Mouse (Mus musculus) small intestine, adult 2 months (tissue): ENCODE results near the gene Tchp.

Source experiments
- CTCF ChIP-seq: fragments of 200-500 bp; IDR thresholded peaks from 2 replicates; pipeline ENCODE4 v1.5.1; 2012; ENCODE audit warnings: low read depth, mild to moderate bottlenecking, control low read depth, inconsistent platforms, low read length, moderate library complexity, mixed read lengths; ENCODE audit not compliant: insufficient replicate concordance, insufficient read length; ENCODE audit errors: extremely low read depth
- POLR2A ChIP-seq: fragments of 200-500 bp; IDR thresholded peaks from 2 replicates; pipeline ENCODE4 v1.6.1; 2012; ENCODE audit warnings: low read depth, mild to moderate bottlenecking, control low read depth, inconsistent platforms, low read length, moderate library complexity

DNA sequence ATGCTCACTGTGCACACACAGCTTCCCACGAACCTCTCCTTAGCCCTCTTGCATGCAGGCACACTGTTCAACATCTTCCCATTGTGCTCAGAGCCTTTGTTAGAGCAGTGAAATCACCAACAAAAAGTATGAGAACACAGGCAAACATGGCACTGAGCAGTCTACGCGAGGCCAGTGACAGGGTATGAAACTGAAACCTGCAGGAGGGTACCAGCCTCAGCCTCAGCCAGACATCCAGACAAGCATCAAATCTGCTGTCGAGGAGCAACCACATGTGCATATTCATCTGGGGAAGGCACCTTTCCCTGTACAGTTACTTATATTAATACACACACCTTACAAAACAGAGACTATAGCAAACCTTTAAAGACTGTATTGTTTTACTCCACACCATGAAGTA lies 39.3 kb downstream of the Tchp start:
- TF ChIP-seq CTCF (no peak), POLR2A (no peak)
